Mouse (Mus musculus) forebrain, embryonic 12.5 days (tissue): ENCODE measurements around the gene F5. TPM values are rescaled to one million over a fixed set of nuclear protein-coding genes. Genes with fewer than 3 reads are reported as not detected.

ENCODE experiments used
- polyA plus RNA-seq: library from polyadenylated mRNA; unstranded; fragments of >200 nt; fragmentation: Nextera tagmentation; extraction: Ambion mirVana; gene quantifications from 2 replicates; pipeline ENCODE4 v1.2.1, GENCODE M21; 2016

F5 gene
- polyA plus RNA-seq, 1 experiment from 2014 or later = 0.18 TPM

Other genes starting within 250 kb of the F5 start
- gene Scyl3, start 222.7 kb upstream of the F5 start, polyA plus RNA-seq = 20.5 and 22.0 TPM in 2 replicates
- 30.4 and 35.8 TPM in 2 replicates for gene BC055324, start 157.0 kb upstream of the F5 start, polyA plus RNA-seq
- gene Mettl18, start 156.9 kb upstream of the F5 start, polyA plus RNA-seq = 9.8 and 10.3 TPM in 2 replicates
- not detected in 2 replicates for gene Sele, start 103.6 kb upstream of the F5 start, polyA plus RNA-seq
- gene Sell, start 89.9 kb upstream of the F5 start, polyA plus RNA-seq = not detected in 2 replicates
- not detected in 2 replicates for gene Selp, start 36.6 kb upstream of the F5 start, polyA plus RNA-seq
- gene Slc19a2, start 97.2 kb downstream of the F5 start, polyA plus RNA-seq = 10.8 and 11.5 TPM in 2 replicates
- gene Ccdc181, start 123.7 kb downstream of the F5 start, polyA plus RNA-seq = 18.6 and 19.5 TPM in 2 replicates
- 37.0 and 37.1 TPM in 2 replicates for gene Nme7, start 152.3 kb downstream of the F5 start, polyA plus RNA-seq
- gene Blzf1, start 155.7 kb downstream of the F5 start, polyA plus RNA-seq = 27.3 and 28.9 TPM in 2 replicates